Mouse (Mus musculus): ENCODE measurements at regions not wholly inside any gene's neighbourhood (a gene's known extent, or its start where the extent isn't known, plus 50 kb on each side); places are given as distances from the start of the nearest gene placed in this dataset.

DNA sequence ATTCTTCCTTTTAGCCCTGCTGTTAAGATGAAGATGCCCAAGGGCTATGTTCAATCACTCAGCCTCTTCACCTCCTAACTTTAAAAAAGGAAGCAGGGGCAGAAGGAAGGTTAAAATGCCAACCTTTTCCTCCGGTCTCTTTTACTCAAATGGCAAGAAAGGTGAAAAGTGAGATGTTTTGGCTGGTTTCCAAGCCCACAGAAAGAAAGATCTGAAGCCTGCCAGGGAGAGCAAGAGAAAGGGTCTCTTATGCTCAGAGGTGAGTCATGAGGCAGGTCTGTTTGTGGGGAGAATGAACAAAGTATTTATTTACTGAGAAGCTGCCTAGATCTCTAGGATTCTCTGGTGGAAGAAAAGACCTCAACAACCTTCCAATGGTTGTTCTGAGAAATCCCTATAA, 162.1 kb upstream of the Kirrel3 start:
- DNase-seq (ENCODE audit: low spot score) = no peak

GRCm38 (mm10) chr9:34328723-34329122, 157.0 kb upstream of the Kirrel3 start:
- DNase-seq (ENCODE audit: low spot score) = no peak

- DNase-seq (ENCODE audit: low spot score) = no peak
Observed at GRCm38 (mm10) chr9:34334112-34334511, 151.6 kb upstream of the Kirrel3 start.

DNA sequence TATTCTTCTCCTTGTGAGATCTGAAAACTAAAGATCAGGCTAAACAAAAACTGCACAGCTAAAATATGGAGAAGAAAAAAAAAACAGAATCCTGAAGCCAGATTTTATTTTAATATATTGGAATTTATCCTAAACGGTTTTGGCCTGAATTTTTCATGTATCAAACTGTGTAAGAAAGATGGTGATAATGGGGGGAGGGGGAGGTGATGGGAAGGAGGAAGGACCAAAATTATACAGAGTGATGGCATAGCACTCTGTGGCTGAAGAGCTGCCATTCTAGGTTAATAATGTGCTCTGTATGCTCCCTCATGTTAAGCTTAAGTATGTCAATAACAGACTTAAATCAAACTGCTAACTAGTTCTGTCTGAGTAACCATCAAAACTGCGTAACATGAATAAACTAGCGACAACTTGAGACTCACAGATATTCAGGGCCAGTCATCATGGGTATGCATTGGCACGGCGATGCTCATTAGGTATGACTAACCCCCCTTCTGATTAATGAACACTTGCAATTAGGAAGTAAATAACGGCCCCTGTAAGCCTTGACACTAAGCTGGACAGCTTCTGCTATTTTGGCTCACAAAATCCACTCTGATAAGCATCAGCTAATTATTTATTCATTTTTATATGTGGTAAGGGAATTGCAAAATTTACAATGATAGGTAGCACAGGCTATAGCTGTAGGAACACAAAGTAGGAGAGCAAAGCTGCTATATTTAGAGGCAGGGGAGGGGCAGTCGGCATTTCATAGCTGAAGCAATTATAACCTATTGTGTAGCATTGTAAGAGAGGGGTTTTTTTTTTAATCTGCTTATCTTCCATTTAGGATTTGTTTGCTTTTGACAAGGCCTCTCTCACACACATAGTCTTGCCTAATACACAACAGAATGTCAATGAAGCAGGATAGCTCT, 150.9 kb upstream of the Kirrel3 start:
- no peak for DNase-seq (ENCODE audit: low spot score)

DNA sequence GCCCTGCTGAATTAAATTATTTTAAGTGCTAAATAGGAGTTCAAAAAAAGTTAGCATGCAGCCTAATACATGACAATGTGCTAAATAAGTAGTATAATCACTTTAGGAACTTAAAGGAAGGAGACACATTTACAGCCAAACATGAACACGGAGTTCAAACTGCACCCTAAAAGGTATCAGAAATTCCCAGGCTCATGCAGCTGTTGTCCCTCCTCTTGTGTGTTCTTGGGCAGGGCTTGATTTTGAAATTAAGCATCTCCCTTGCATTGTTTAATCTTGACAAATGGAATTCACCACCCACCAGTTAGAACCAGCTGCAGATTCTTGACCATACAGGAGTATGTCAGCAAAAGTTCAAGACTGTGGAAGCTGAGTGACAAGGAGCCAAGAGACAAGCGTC, 137.3 kb upstream of the Kirrel3 start:
- no peak for DNase-seq (ENCODE audit: low spot score)

- no peak for DNase-seq (ENCODE audit: low spot score)
Observed at GRCm38 (mm10) chr9:34349997-34350396, 135.7 kb upstream of the Kirrel3 start.

- DNase-seq (ENCODE audit: low spot score) = no peak
Observed at GRCm38 (mm10) chr9:34353744-34354143, 131.9 kb upstream of the Kirrel3 start.

GRCm38 (mm10) chr9:34354723-34355316, 130.9 kb upstream of the Kirrel3 start:
- no peak for DNase-seq (ENCODE audit: low spot score)

GRCm38 (mm10) chr9:34370686-34371398, 114.9 kb upstream of the Kirrel3 start:
- no peak for DNase-seq (ENCODE audit: low spot score)

DNA sequence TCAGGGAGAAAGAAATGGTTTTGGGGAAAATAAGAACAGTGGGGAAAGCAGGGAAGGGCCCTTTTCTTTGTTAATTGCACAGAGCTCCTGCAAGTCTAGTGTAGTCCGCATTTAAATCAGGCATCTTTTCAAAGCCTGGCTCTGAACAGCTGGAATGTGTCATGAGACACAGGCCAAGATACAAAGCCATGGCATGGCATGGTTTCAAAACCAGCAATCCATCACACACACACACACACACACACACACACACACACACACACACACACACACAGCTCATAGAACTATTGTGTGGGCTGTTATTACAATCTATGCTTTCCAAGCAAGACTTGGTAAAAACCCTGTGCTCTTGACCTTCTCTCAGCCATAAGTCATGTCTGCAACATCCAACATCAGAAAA, 110.5 kb upstream of the Kirrel3 start:
- no peak for DNase-seq (ENCODE audit: low spot score)

DNA sequence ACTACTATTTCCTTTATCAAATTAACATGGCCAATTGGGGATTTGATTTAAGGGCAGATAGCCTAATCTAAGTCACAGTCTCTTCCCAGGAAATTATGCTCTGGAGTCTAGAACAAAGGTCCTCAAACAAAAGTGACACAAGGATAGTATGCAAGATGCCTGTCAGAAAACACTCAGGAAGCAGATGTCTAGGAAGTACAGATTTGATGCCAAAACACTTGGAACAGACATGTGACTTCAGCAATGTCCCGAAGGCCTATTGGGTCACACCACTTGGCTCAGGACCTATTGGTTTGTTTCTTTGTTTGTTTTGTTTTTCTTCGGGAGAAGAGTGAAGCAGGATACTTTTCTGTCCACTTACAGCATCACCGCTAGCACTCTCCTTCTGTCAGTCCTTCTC, 105.7 kb upstream of the Kirrel3 start:
- no peak for DNase-seq (ENCODE audit: low spot score)

GRCm38 (mm10) chr9:34381601-34382000, 104.1 kb upstream of the Kirrel3 start:
- no peak for DNase-seq (ENCODE audit: low spot score)

DNA sequence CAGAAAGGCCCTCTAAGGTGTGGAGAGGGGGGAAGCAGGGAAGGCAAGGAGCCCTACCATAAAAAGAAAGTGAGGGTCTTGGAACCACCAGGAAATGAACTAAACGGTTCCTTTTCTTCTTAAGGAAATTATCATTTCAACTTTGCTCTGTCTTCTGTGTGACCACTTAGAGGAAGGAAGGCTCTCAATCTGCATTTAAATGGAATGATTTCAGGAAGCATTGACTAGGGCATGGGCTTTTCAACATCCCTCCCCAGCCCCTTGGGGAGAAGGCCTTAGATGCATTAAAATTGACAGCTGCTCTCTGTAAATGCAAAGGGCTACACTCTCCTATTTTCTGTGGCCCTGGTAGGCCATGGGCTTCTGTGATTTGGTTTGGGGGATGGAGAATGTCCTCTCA, 103.5 kb upstream of the Kirrel3 start:
- no peak for DNase-seq (ENCODE audit: low spot score)

GRCm38 (mm10) chr9:34386071-34386470, 99.6 kb upstream of the Kirrel3 start:
- DNase-seq (ENCODE audit: low spot score) = no peak

DNA sequence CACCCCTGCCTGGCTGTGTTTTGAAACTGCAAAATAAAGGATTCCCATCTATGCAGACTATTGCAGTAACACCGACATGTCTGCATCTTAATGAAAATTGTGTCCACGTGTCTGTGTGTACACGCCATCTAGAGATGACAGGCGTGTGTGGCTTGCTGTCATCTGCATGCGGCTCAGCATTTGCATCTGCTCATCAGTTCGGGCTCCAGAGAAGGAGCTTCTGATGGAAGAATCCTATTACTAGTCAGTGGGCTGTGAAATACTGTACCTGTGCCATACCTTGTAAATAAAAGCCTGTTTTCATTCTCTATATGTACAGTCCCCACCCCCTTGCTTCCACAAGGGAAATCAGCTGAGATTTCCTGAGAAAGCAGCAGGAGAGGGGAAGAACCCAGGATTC, 92.7 kb upstream of the Kirrel3 start:
- DNase-seq (ENCODE audit: low spot score) = no peak

DNA sequence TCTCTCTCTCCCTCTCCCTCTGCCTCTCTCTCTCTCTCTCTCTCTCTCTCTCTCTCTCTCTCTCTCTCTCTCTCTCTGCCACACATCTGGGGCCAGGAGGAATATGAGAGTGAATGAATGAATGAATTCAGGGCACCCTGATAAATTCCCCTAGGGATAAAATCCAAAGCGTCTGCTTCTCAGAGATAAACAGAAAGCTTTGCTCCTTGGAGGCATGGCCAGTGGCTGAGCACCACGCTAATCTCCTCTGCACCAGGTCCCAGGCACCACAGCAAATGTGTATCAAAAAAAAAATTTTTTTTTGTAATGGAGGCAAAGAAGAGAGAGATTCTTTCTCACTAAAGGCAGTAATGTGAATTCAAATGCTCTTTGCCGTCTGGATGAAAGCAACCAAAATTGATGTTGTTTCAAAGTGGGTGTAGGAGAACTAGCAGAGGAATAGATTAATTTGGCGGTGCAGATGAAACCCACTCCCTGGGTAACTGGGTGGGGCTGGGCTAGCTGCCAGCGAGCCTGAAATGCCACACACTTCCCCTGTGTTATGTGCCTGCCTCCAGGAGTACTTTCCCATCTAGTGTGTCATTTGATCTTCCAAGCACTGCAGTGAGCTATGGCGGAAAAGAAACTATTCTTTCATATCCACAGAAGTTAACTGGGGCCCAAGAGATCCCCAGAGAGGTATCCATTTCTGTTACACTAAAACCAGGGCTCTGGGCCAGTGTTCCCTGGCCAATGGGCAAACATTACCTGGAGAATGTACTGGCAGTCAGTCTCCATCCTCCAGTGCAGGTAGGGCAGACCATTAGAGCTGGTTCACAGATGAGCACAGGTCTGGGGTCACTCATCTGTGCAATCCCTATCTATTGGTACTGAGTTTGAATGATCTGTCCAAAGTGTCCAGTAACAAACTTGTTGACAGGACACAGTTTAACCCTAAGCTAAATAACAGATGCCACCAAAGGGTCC, 89.6 kb upstream of the Kirrel3 start:
- no peak for DNase-seq (ENCODE audit: low spot score)

DNA sequence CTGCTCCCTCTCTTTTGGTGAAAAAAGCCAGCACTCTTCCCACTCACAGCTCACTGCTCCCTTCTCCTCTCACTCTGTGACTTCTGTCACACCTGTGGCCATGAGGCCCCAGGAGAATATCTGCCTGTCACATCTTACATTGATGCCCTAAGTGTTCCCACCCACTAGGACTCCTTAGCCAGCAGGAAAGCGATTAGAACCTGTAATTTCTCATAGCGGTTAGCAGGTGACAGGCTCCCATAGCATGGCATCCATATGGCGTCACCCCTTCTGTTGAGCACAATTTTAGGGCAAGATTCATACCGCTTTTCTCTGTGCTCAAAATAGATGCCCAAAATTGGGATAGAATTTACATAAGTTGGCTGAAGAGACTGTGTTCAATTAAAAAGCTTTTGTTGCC, 74.0 kb upstream of the Kirrel3 start:
- DNase-seq (ENCODE audit: low spot score) = peak; percentile 56

- no peak for DNase-seq (ENCODE audit: low spot score)
Observed at GRCm38 (mm10) chr9:34416153-34416552, 69.5 kb upstream of the Kirrel3 start.

- no peak for DNase-seq (ENCODE audit: low spot score)
Observed at GRCm38 (mm10) chr9:34418100-34418499, 67.6 kb upstream of the Kirrel3 start.

DNA sequence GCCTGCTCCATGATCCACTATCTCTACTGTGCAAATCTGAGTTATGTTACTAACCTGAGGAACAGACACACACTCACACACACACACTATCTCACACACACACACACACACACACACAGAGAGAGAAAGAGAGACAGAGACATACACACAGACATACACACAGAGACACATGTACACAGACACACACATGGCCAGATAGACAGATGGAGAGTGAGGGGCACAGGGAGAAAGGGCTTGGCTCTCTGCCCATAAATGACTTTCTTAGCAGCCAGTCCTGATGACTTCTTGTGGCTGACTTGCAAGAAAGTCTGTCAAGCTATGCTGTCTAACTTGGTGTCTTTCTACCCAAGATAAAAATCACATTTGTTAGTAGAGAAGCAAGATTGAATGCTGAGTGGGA, 63.7 kb upstream of the Kirrel3 start:
- DNase-seq (ENCODE audit: low spot score) = no peak

DNA sequence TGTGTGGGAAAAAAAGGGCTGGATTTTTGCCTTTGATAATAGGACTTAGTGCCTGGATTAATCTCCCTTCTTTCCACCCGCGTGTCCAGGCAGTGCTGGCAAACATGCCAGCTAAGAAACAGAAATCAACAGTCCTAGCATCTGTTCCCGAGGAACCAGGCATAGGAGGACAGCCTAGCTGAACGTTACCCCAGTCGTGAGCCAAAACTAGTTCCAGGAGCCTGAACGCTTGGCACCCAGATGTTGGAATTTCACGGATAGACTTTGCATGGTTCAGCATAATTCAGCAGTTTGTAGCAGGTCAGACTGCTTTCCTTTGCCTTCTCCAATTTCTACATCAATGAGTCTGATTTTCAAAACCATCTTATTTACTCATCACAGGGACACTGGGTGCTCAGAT, 62.6 kb upstream of the Kirrel3 start:
- DNase-seq (ENCODE audit: low spot score) = no peak

- DNase-seq (ENCODE audit: low spot score) = no peak
Observed at GRCm38 (mm10) chr9:34426589-34426988, 59.1 kb upstream of the Kirrel3 start.
